Mouse (Mus musculus) brain, embryonic 14.5 days (tissue): ENCODE measurements around the gene Clk3. TPM values are rescaled to one million over a fixed set of nuclear protein-coding genes. Genes with fewer than 3 reads are reported as not detected.
"Not testable (repeated sequence)": the region's sequence is repeated elsewhere in the genome, so short reads cannot be mapped to it uniquely, and the experiment has no call there.

Experiments
- DNase-seq: peaks from one replicate; pipeline ENCODE4 v3.0.0-alpha.2; 2011; ENCODE audit warnings: low read depth
- CTCF ChIP-seq: fragments of 200-500 bp; IDR thresholded peaks from 2 replicates; pipeline ENCODE4 v1.5.1; 2012; ENCODE audit warnings: inconsistent platforms, mild to moderate bottlenecking, moderate library complexity, borderline replicate concordance; ENCODE audit not compliant: insufficient read depth, insufficient read length; ENCODE audit errors: extremely low read depth
- POLR2A ChIP-seq: fragments of 200-500 bp; IDR thresholded peaks from 2 replicates; pipeline ENCODE4 v1.6.1; 2012; ENCODE audit warnings: mild to moderate bottlenecking, inconsistent platforms, borderline replicate concordance; ENCODE audit not compliant: poor library complexity, insufficient read depth, insufficient read length, severe bottlenecking; ENCODE audit errors: extremely low read depth
- polyA plus RNA-seq: library from polyadenylated mRNA; depleted of rRNA; stranded (reverse); fragments of >200 nt; gene quantifications from 2 replicates; pipeline ENCODE4 v1.2.3, GENCODE M21; 2012; rRNA removed

The Clk3 gene
- polyA plus RNA-seq, 1 experiment = 153 TPM

DNA sequence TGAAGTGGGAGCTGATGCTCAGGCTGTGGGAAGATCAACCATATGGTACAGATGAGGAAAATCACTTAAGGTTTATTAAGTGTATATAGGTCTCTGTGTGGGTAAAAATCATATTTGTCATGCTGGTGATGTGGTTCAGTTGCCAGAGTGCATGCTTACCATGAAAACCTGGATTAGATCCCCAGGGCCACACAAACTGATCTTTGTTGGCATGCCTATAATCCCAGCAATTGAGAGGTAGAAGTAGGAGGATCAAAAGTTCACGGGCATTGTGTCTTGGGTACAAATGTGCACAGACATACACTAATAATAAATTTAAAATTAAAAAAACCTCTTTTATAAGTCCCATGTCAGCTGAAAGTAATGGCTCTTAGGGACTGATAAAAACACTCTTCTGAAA, 43.3 kb downstream of the Clk3 start:
- no peak for DNase-seq
- TF ChIP-seq CTCF (no peak), POLR2A (no peak)

GRCm38 (mm10) chr9:57720736-57721135, 44.9 kb downstream of the Clk3 start:
- no peak for DNase-seq
- TF ChIP-seq CTCF (no peak), POLR2A (no peak)

- peak; percentile 27 for DNase-seq
- TF ChIP-seq POLR2A (no peak), CTCF (no peak)
Measured at GRCm38 (mm10) chr9:57718408-57718807, 47.3 kb downstream of the Clk3 start.

DNA sequence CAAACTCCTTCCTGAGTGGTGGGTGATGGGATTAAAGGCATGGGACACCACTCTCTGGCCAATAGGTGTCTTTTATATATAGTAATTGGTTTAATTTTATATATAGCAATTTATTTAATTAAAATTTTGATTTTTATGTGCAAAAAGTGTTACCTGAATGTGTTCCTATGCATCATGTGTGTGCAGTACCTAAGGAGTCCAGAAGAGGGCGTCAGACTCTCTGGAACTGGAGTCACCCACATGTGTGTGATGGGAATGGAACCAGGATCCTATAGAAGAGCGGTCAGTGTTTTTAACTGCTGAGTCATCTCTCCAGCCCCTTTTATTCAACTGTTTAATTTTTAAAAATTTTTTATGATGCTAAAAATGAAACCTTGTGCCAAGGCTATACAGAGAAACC, 53.5 kb downstream of the Clk3 start:
- DNase-seq = no peak
- TF ChIP-seq POLR2A = no peak
- peak; percentile 36; the same call in 1 of the 2 replicates for TF ChIP-seq CTCF

DNA sequence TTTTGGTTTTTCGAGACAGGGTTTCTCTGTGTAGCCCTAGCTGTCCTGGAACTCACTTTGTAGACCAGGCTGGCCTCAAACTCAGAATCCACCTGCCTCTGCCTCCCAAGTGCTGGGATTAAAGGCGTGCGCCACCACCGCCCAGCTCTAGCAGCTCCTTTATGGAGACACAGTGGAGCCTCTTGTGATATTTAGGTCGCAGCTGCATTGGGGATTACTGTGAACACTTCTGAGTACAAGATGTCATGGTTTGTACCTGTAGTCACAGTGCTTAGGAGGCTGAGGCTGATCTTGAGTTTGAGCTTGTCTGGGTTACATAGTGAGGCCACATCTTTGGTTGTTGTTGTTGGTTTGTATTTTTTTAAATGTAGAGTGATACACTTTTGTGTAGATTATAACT, 55.4 kb downstream of the Clk3 start:
- DNase-seq = not testable (repeated sequence)

DNA sequence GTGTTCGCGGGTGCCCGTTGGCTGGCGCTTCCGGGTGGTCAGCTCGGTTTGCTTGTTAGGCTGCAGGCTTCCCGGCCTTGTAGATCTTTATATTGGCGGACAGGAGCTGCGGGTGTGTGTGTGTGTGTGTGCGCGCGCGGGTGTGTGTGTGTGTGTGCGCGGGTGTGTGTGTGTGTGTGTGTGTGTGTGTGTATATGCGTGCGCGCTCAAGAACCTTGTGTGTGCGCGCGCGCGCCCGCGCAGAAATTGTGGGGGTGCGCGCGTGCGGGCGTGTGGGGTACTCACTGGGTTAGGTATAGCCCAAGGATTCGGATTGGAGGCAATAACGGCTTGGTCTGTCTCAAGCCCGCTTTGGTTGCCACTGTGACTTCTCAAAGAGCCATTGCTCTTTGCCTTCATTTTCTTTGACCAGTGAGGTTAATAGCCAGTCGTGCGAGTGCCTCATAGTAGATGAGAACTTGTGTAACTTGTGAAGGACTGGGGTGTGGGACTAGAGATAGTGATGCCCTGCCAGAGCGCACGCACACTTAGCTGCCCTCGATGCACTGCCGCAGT, 56.9 kb downstream of the Clk3 start:
- DNase-seq = peak; percentile 68
- TF ChIP-seq CTCF (no peak), POLR2A (no peak)

DNA sequence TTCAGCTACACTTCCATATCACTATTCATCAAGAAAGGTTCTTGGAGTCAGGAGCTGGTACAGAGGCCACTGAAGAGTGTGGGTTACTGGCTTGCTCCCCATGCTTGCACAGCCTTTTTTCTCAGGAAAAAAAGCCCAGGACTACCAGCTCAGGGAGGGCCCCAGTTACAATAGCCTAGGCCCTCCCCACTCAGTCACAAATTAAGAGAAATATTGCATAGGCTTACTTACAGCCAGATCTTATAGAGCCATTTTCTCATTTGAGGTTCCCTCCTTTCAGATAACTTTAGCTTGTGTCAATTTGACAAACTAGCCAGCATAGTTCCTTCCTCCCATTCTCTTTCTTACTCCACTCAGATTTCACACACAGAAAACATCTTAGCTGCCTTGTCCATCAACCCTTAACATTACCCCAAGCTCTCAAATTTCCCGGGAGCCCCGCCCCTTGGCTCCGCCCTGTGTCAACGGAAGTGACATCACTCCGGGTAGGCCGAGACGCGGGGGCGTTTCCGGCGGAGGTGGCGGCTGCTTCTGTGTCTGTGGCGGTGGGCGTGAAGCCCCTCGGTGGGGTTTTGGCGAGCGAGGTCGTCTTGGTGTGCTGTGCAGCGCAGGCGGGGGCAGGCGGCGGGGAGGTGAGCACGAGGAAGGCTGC, 57.5 kb downstream of the Clk3 start, which contains the start of gene Edc3:
Edc3 (plus strand) TSS at position 473 of the 652 bp plus-strand sequence.
- TF ChIP-seq POLR2A = peak; percentile 82; the same call in 1 of the 2 replicates
- no peak for TF ChIP-seq CTCF
- peak; percentile 94 for DNase-seq

DNA sequence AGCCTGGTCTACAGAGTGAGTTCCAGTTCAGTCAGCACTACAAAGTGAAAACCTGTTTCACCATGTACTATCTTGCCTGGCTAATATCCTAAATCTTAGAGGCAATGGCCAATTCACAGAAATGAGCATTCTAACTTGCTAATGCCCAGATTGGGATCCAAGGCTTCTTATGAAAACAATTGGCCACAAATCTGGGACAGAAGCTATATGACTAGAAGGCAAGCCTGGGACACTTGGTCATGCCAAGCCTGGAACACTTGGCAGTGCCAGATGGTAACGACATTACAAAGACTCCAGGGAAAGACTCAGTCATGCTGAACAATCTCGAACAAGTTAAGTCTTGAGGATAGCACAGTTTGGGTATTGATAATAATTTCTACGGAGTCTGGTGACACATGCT, 59.2 kb downstream of the Clk3 start:
- TF ChIP-seq CTCF = no peak
- no peak for TF ChIP-seq POLR2A
- no peak for DNase-seq

Other genes starting within 250 kb of the Clk3 start
- gene Cox5a, start 244.6 kb downstream of the Clk3 start, polyA plus RNA-seq = 320 and 341 TPM in 2 replicates
- gene Fam219b, start 228.3 kb downstream of the Clk3 start, polyA plus RNA-seq = 12.1 and 12.2 TPM in 2 replicates
- 71.2 and 73.3 TPM in 2 replicates for gene Mpi, start 213.1 kb downstream of the Clk3 start, polyA plus RNA-seq
- 65.2 and 89.4 TPM in 2 replicates for gene Scamp2, start 204.9 kb downstream of the Clk3 start, polyA plus RNA-seq
- 38.8 and 42.1 TPM in 2 replicates for gene Ulk3, start 176.4 kb downstream of the Clk3 start, polyA plus RNA-seq
- gene Cplx3, start 159.6 kb downstream of the Clk3 start, polyA plus RNA-seq = 0.29 and 0.49 TPM in 2 replicates
- gene Lman1l, start 145.1 kb downstream of the Clk3 start, polyA plus RNA-seq = 0.04 and 0.12 TPM in 2 replicates
- 84.6 and 138 TPM in 2 replicates for gene Csk, start 112.2 kb downstream of the Clk3 start, polyA plus RNA-seq
- not detected in 2 replicates for gene Cyp1a2, start 82.2 kb downstream of the Clk3 start, polyA plus RNA-seq
- 0.13 and 0.14 TPM in 2 replicates for gene Cyp1a1, start 77.9 kb downstream of the Clk3 start, polyA plus RNA-seq
- 24.1 and 27.0 TPM in 2 replicates for gene Edc3, start 57.3 kb downstream of the Clk3 start, polyA plus RNA-seq
- gene Arid3b, start 70.9 kb upstream of the Clk3 start, polyA plus RNA-seq = 15.4 and 16.6 TPM in 2 replicates
- 125 and 140 TPM in 2 replicates for gene Ubl7, start 145.1 kb upstream of the Clk3 start, polyA plus RNA-seq
- 37.9 and 42.7 TPM in 2 replicates for gene Sema7a, start 174.3 kb upstream of the Clk3 start, polyA plus RNA-seq
- gene Cyp11a1, start 240.6 kb upstream of the Clk3 start, polyA plus RNA-seq = 0.66 and 0.68 TPM in 2 replicates